Mouse (Mus musculus): ENCODE results near the gene Gm49776.

GRCm38 (mm10) chr16:18227897-18228422, 30.2 kb downstream of the Gm49776 start:
- TF ChIP-seq POLR2A (IDR thresholded peaks at IDR 0.05; ENCODE audit: low read depth, low read length) (no peak), CTCF (IDR thresholded peaks at IDR 0.05; ENCODE audit: extremely low read depth, insufficient read length, insufficient replicate concordance, low read depth, low read length) (no peak)
